Mouse (Mus musculus): Measurements from ENCODE around the gene Sfrp5. TPM values are rescaled to one million over a fixed set of nuclear protein-coding genes. Genes with fewer than 3 reads are reported as not detected.

Sfrp5 gene
- polyA plus RNA-seq, 1 experiment from 2014 or later = 10.6 TPM

DNA sequence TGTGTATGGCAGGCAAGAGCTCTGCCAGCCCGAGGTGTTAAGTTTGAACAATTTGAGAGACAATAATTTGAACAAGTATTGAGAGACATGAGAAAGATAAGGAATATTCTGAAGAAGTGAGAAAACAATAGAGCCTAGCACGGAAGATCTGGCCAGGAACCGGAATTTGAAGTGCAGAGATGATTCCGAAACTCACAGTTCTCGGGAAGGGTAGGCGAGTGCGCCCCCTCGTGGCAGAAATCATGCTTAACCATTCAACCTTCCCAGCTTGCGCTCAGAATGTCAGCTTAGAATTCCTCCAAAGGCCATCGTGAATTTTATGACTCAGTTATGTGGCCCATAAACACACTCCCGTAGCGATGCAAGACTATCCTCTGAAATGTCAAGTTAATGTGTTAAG, 35.9 kb downstream of the Sfrp5 start:
- H3K27me3 ChIP-seq = peaks cover 21% of the 10 kb centered on the region
- no peaks in the 10 kb centered on the region for H3K36me3 ChIP-seq
- no peak overlapping the region for H3K27ac ChIP-seq
- H3K9ac ChIP-seq = no peak overlapping the region
- ATAC-seq (ENCODE audit: insufficient number of reproducible peaks, low FRiP score, low TSS enrichment, low read depth) = no peak
- 3% methylated on average over 12 of the region's 12 CpGs for WGBS
- peaks cover 28% of the 10 kb centered on the region for H3K4me1 ChIP-seq
- H3K4me3 ChIP-seq = peak overlapping the region; percentile 16; the same call in 1 of the 2 replicates
- H3K4me2 ChIP-seq = peak overlapping the region; percentile 37
- no peaks in the 10 kb centered on the region for H3K9me3 ChIP-seq

DNA sequence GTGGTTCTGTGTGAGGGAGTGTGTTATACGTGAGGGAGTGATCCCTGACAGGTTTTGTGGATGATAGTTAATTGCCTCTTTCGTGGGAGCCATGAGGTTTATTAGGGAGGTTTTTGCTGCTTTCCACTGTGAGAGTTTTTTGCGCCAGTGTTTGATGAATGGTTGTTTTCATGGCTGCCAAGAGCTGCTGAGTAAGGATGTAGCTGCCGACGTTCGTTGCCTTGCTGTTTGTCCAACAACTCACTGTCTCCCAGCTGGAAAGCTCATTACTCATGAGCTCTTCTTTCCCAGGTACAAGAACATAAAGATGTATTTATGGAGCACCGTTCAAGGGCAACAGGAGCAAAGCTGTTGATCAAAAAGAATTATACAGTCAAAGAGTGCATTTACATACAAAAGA, 37.9 kb downstream of the Sfrp5 start:
- ATAC-seq (ENCODE audit: insufficient number of reproducible peaks, low FRiP score, low TSS enrichment, low read depth) = no peak
- Histone ChIP-seq H3K36me3 (no peaks in the 10 kb centered on the region), H3K4me1 (peaks cover 16% of the 10 kb centered on the region), H3K9ac (no peak overlapping the region), H3K9me3 (no peaks in the 10 kb centered on the region), H3K27me3 (peaks cover 19% of the 10 kb centered on the region), H3K27ac (no peak overlapping the region), H3K4me3 (no peak overlapping the region), H3K4me2 (no peak overlapping the region)
- 31% methylated on average over 7 of the region's 7 CpGs for WGBS

DNA sequence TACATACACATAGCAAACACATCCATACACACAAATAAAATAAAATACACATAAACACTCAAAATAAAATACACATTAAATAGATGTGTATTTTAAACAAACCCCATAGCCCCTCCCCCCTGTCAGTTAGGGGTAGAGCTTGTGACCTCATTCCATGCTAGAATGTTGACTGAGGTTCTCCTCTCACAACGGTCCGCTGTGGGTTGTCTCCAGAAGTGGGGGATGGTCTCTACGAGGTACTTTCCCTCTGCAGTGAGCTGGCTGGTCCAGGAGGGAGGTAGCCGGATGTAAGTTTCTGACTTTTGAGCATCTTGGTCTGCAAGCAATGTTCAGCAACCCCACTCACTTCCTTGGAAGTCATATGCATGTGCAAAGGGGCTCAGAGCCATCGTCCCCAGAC, 38.3 kb downstream of the Sfrp5 start, which contains the start of gene Zfyve27:
Gene Zfyve27 (plus strand): TSS at position 188 of the 400 bp plus-strand sequence.
- Histone ChIP-seq H3K4me3 (no peak within 1 kb of the TSS), H3K27me3 (peaks cover 15% of the 10 kb centered on the region), H3K27ac (no peak within 1 kb of the TSS), H3K4me1 (peaks cover 16% of the 10 kb centered on the region), H3K36me3 (no peaks in the 10 kb centered on the region), H3K9ac (no peak within 1 kb of the TSS), H3K4me2 (no peak within 1 kb of the TSS), H3K9me3 (no peaks in the 10 kb centered on the region)
- ATAC-seq (ENCODE audit: insufficient number of reproducible peaks, low FRiP score, low TSS enrichment, low read depth) = no peak
- 69% methylated on average over 5 of the region's 5 CpGs for WGBS

GRCm38 (mm10) chr19:42158246-42159017, 43.6 kb downstream of the Sfrp5 start:
- 55% methylated on average over 13 of the region's 13 CpGs for WGBS
- Histone ChIP-seq H3K4me1 (no peaks in the 10 kb centered on the region), H3K27ac (no peak overlapping the region), H3K36me3 (no peaks in the 10 kb centered on the region), H3K27me3 (no peaks in the 10 kb centered on the region), H3K4me3 (no peak overlapping the region), H3K9ac (no peak overlapping the region), H3K4me2 (no peak overlapping the region), H3K9me3 (no peaks in the 10 kb centered on the region)
- ATAC-seq (ENCODE audit: insufficient number of reproducible peaks, low FRiP score, low TSS enrichment, low read depth) = no peak

DNA sequence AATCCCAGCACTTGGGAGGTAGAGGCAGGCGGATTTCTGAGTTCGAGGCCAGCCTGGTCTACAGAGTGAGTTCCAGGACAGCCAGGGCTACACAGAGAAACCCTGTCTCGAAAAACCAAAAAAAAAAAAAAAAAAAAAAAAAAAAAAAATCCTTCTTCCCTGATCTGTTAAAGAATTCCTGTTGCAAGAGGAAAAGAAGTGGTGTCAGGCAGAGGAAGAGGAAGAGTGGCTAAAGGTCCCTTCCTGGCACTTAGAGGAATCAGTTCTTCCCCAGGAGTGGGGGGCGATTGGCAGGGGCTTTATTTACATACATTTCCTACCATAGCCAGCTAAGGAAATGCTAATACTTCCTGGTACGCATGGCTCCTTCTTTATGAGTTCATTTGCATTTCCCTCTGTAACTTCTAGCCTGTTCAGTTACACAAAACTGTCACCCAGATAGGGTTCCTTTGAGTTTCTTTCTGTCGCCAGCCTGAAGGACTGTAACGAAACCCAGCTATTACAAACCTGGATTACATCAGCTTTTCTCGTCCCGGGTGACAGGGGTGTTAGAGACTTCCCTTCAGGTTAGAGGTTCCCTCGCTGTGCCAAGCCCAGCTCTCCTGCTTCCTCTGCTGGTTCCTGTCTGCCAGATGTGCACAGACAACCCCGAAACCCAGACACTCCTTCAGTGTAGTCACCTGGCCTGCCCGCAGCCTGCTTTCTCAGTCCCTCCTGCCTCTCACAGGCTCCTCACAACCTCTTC, 44.4 kb downstream of the Sfrp5 start:
- 0 out of 2 replicates have a peak, but pooled peaks cover 3% of the 10 kb centered on the region for H3K4me1 ChIP-seq
- WGBS = 45% methylated on average over 12 of the region's 12 CpGs
- H3K9me3 ChIP-seq = no peaks in the 10 kb centered on the region
- H3K27me3 ChIP-seq = no peaks in the 10 kb centered on the region
- no peak overlapping the region for H3K9ac ChIP-seq
- H3K4me3 ChIP-seq = no peak overlapping the region
- H3K36me3 ChIP-seq = no peaks in the 10 kb centered on the region
- H3K4me2 ChIP-seq = no peak overlapping the region
- H3K27ac ChIP-seq = no peak overlapping the region
- ATAC-seq (ENCODE audit: insufficient number of reproducible peaks, low FRiP score, low TSS enrichment, low read depth) = no peak

GRCm38 (mm10) chr19:42151990-42152389, 50.1 kb downstream of the Sfrp5 start:
- Histone ChIP-seq H3K27me3 (no peaks in the 10 kb centered on the region), H3K4me3 (no peak overlapping the region), H3K27ac (peak overlapping the region; percentile 69), H3K4me1 (peaks cover 48% of the 10 kb centered on the region), H3K36me3 (peaks cover 13% of the 10 kb centered on the region), H3K4me2 (no peak overlapping the region), H3K9me3 (no peaks in the 10 kb centered on the region), H3K9ac (no peak overlapping the region)
- ATAC-seq (ENCODE audit: insufficient number of reproducible peaks, low FRiP score, low TSS enrichment, low read depth) = peak; percentile 26; the same call in 1 of the 2 replicates
- 3% methylated on average over 6 of the region's 6 CpGs for WGBS

DNA sequence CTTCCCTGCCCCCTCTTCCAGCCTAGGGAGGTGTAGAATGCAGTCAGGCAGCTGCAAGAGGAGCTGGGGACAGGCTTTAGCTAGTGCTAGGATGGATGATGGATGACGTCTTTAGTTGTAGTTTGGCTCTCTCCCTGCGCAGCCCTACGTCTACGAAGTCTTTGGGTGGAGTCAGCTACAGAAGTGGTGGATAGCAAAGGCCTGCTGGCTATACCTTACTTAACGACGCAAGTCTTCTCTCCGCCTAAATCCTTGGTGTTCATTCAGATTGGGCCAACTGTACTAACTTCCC, 53.5 kb downstream of the Sfrp5 start:
- ATAC-seq (ENCODE audit: insufficient number of reproducible peaks, low FRiP score, low TSS enrichment, low read depth) = no peak
- Histone ChIP-seq H3K4me2 (peak overlapping the region; percentile 82), H3K27me3 (no peaks in the 10 kb centered on the region), H3K4me3 (peak overlapping the region; percentile 77), H3K36me3 (peaks cover 13% of the 10 kb centered on the region), H3K9me3 (no peaks in the 10 kb centered on the region), H3K27ac (peak overlapping the region; percentile 97), H3K4me1 (peaks cover 60% of the 10 kb centered on the region), H3K9ac (peak overlapping the region; percentile 88; the same call in 1 of the 2 replicates)
- WGBS = 9% methylated on average over 7 of the region's 7 CpGs

Other genes starting within 250 kb of the Sfrp5 start
- 28.5 and 29.1 TPM in 2 replicates for gene Mms19, start 221.1 kb downstream of the Sfrp5 start, polyA plus RNA-seq (2015; fragmentation: Nextera tagmentation; extraction: Ambion mirVana)
- 28.1 and 30.8 TPM in 2 replicates for gene Ubtd1, start 220.5 kb downstream of the Sfrp5 start, polyA plus RNA-seq (2015; fragmentation: Nextera tagmentation; extraction: Ambion mirVana)
- gene Ankrd2, start 166.3 kb downstream of the Sfrp5 start, polyA plus RNA-seq (2015; fragmentation: Nextera tagmentation; extraction: Ambion mirVana) = 0.72 and 3.0 TPM in 2 replicates
- gene Hoga1, start 156.6 kb downstream of the Sfrp5 start, polyA plus RNA-seq (2015; fragmentation: Nextera tagmentation; extraction: Ambion mirVana) = 1.0 and 1.8 TPM in 2 replicates
- gene 4933411K16Rik, start 150.0 kb downstream of the Sfrp5 start, polyA plus RNA-seq (2015; fragmentation: Nextera tagmentation; extraction: Ambion mirVana) = not detected in 2 replicates
- gene Morn4, start 115.9 kb downstream of the Sfrp5 start, polyA plus RNA-seq (2015; fragmentation: Nextera tagmentation; extraction: Ambion mirVana) = 17.5 and 17.9 TPM in 2 replicates
- gene Pi4k2a, start 111.8 kb downstream of the Sfrp5 start, polyA plus RNA-seq (2015; fragmentation: Nextera tagmentation; extraction: Ambion mirVana) = 17.6 and 23.7 TPM in 2 replicates
- gene Avpi1, start 73.2 kb downstream of the Sfrp5 start, polyA plus RNA-seq (2015; fragmentation: Nextera tagmentation; extraction: Ambion mirVana) = 38.7 and 41.2 TPM in 2 replicates
- gene Marveld1, start 54.9 kb downstream of the Sfrp5 start, polyA plus RNA-seq (2015; fragmentation: Nextera tagmentation; extraction: Ambion mirVana) = 15.2 and 16.6 TPM in 2 replicates
- gene Zfyve27, start 38.3 kb downstream of the Sfrp5 start, polyA plus RNA-seq (2015; fragmentation: Nextera tagmentation; extraction: Ambion mirVana) = 22.5 and 25.0 TPM in 2 replicates
- 0.36 and 0.45 TPM in 2 replicates for gene Golga7b, start 45.3 kb upstream of the Sfrp5 start, polyA plus RNA-seq (2015; fragmentation: Nextera tagmentation; extraction: Ambion mirVana)
- gene Crtac1, start 229.5 kb upstream of the Sfrp5 start, polyA plus RNA-seq (2015; fragmentation: Nextera tagmentation; extraction: Ambion mirVana) = 3.5 and 4.2 TPM in 2 replicates

Measured in limb, embryonic 15.5 days (tissue).